13 mouse cellular contexts compared by ENCODE assay signal in genomic region chr7:44453256-44453655, GRCm38 (mm10). TPM values are rescaled to one million over a fixed set of nuclear protein-coding genes. Genes with fewer than 3 reads are reported as not detected.
DNase-seq lines count a peak whose midpoint lies in the region; ATAC-seq and TF ChIP-seq lines count a peak whose summit lies in the region.
"Had no signal": no experiment of that assay in that cellular context is flagged by ENCODE, and none has a peak within 500 bp of the region (broad histone marks: within the 10 kb centered on the region; RNA-seq: fewer than 3 reads in every experiment).

No protein-coding gene starts in this region.

- H3K79me2 ChIP-seq in CH12.LX (replicated peaks; ENCODE audit: control insufficient read depth, extremely low read depth, insufficient read depth, poor library complexity, severe bottlenecking): no peaks in the 10 kb centered on the region

- no peak for TF ChIP-seq POLR2A in CH12.LX (IDR thresholded peaks at IDR 0.05; ENCODE audit: low read depth, low read length)

- no peaks in the 10 kb centered on the region for H3K4me1 ChIP-seq in kidney, postnatal 0 days (replicated peaks; ENCODE audit: insufficient read depth, low read length)
- no peaks in the 10 kb centered on the region for H3K4me1 ChIP-seq in kidney, embryonic 16.5 days (ENCODE audit: insufficient read depth, low read length)
- H3K4me1 ChIP-seq in CH12.LX (ENCODE audit: control insufficient read depth in 1 of 2, insufficient read depth in 2 of 2): peaks cover 12% of the 10 kb centered on the region in 2 experiments

- no peak overlapping the region for H3K4me2 ChIP-seq in kidney, postnatal 0 days (ENCODE audit: low read length)
- H3K4me2 ChIP-seq in kidney, embryonic 16.5 days (replicated peaks; ENCODE audit: low read depth, low read length): no peak overlapping the region
- no peak overlapping the region for H3K4me2 ChIP-seq in CH12.LX (ENCODE audit: insufficient read depth, low read depth, poor library complexity, severe bottlenecking)
- H3K4me2 ChIP-seq: liver, embryonic 12.5 days had no signal

- H3K4me3 ChIP-seq in kidney, postnatal 0 days (replicated peaks; ENCODE audit: low read depth, low read length): no peak overlapping the region
- H3K4me3 ChIP-seq in kidney, embryonic 16.5 days (ENCODE audit: low read length): no peak overlapping the region
- no peak overlapping the region for H3K4me3 ChIP-seq in CH12.LX (replicated peaks in 1 of 3; ENCODE audit: low read depth in 2 of 3, low read length in 2 of 3, poor library complexity in 1 of 3)
- H3K4me3 ChIP-seq: liver, embryonic 12.5 days had no signal

- dilution Hi-C loops in CH12.LX (cut with MboI; ENCODE audit: extremely low pct_ligation_motif_present, extremely low pct_unique_long_range_greater_than_20kb, low sequenced_read_pairs): no loop called here

- H3K36me3 ChIP-seq in kidney, postnatal 0 days (ENCODE audit: insufficient read depth, low read length): no peaks in the 10 kb centered on the region
- H3K36me3 ChIP-seq in kidney, embryonic 16.5 days (ENCODE audit: insufficient read depth, low read length): no peaks in the 10 kb centered on the region
- no peaks in the 10 kb centered on the region for H3K36me3 ChIP-seq in CH12.LX (replicated peaks in 1 of 2; ENCODE audit: control insufficient read depth in 1 of 2, insufficient read depth in 1 of 2, low read length in 1 of 2)
- H3K36me3 ChIP-seq: liver, embryonic 12.5 days had no signal

- peak; percentile 2 for DNase-seq in gastrocnemius, postnatal 14 days
- DNase-seq in gastrocnemius, postnatal 25 days: no peak
- peak; percentile 32 for DNase-seq in kidney, postnatal 0 days (ENCODE audit: low spot score)
- peak; percentile 16 for DNase-seq in CH12.LX (ENCODE audit: extremely low read depth)
- no peak for DNase-seq in embryo, embryonic 9.5 days (ENCODE audit: extremely low spot score)
- DNase-seq: kidney, postnatal 36 days; right cerebral cortex, adult 18-20 months had no signal

- H3K27me3 ChIP-seq in kidney, postnatal 0 days (ENCODE audit: insufficient read depth, low read length): no peaks in the 10 kb centered on the region
- no peaks in the 10 kb centered on the region for H3K27me3 ChIP-seq in kidney, embryonic 16.5 days (ENCODE audit: insufficient read depth, low read length)
- H3K27me3 ChIP-seq in CH12.LX (replicated peaks): peaks cover 48% of the 10 kb centered on the region

- ATAC-seq in kidney, postnatal 0 days (replicated peaks; ENCODE audit: low FRiP score, low read depth): no peak
- no peak for ATAC-seq in kidney, embryonic 16.5 days (ENCODE audit: low FRiP score, low TSS enrichment)
- peak; percentile 33; the same call in 1 of the 2 replicates for ATAC-seq in megakaryocyte, adult 5-6 weeks (ENCODE audit: poor library complexity, severe bottlenecking)
- ATAC-seq in cerebellum, adult (ENCODE audit: insufficient number of reproducible peaks, low FRiP score, low TSS enrichment): no peak
- ATAC-seq: CD4-positive, CD25-positive, alpha-beta regulatory T cell, adult 4 months; liver, embryonic 12.5 days had no signal

- no peak for TF ChIP-seq EP300 in CH12.LX (IDR thresholded peaks at IDR 0.05; ENCODE audit: low read length)

- in situ Hi-C loops in CH12.LX (cut with MboI; ENCODE audit: low pct_ligation_motif_present, low pct_unique_long_range_greater_than_20kb, low sequenced_read_pairs): no loop called here

- no peaks in the 10 kb centered on the region for H3K9me3 ChIP-seq in kidney, postnatal 0 days (replicated peaks; ENCODE audit: low read length)
- H3K9me3 ChIP-seq in kidney, embryonic 16.5 days (ENCODE audit: low read length): peaks cover under 1% of the 10 kb centered on the region; the same call in 1 of the 2 replicates
- H3K9me3 ChIP-seq in CH12.LX (replicated peaks; ENCODE audit: low read length): peaks cover 2% of the 10 kb centered on the region
- H3K9me3 ChIP-seq: liver, embryonic 12.5 days had no signal

- intact Hi-C loops in gastrocnemius, postnatal 14 days (cut with DNase I; ENCODE audit: low total_unique reads): no loop called here

- no peak for TF ChIP-seq CTCF in kidney, postnatal 0 days (IDR thresholded peaks at IDR 0.05; ENCODE audit: low read depth)
- TF ChIP-seq CTCF in CH12.LX (conservative IDR thresholded peaks at IDR 0.05 in 1 of 2, IDR thresholded peaks at IDR 0.05 in 1 of 2; ENCODE audit: low read depth in 2 of 2, low read length in 2 of 2): no peak

- 3% methylated on average over 3 of the region's 3 CpGs for WGBS in kidney, postnatal 0 days
- WGBS in kidney, embryonic 16.5 days: 8% methylated on average over 3 of the region's 3 CpGs

- TF ChIP-seq RAD21 in CH12.LX (IDR thresholded peaks at IDR 0.05; ENCODE audit: low read depth, low read length): no peak

- H3K27ac ChIP-seq in kidney, postnatal 0 days: no peak overlapping the region
- H3K27ac ChIP-seq in kidney, embryonic 16.5 days (ENCODE audit: low read length): no peak overlapping the region
- no peak overlapping the region for H3K27ac ChIP-seq in CH12.LX (ENCODE audit: insufficient read depth, low read depth)
- H3K27ac ChIP-seq: liver, embryonic 12.5 days had no signal

- no peak overlapping the region for H3K9ac ChIP-seq in kidney, postnatal 0 days (ENCODE audit: low read depth, low read length)
- no peak overlapping the region for H3K9ac ChIP-seq in kidney, embryonic 16.5 days (replicated peaks; ENCODE audit: low read length)
- H3K9ac ChIP-seq in CH12.LX (ENCODE audit: insufficient read depth, low read depth): no peak overlapping the region
- H3K9ac ChIP-seq: liver, embryonic 12.5 days had no signal

TF ChIP-seq in CH12.LX, 34 proteins besides CTCF, POLR2A, EP300 and RAD21:
- TF ChIP-seq ELF1 (IDR thresholded peaks at IDR 0.05; ENCODE audit: low read depth, low read length) (peak; percentile 25; the same call in 1 of the 2 replicates), KAT2A (IDR thresholded peaks at IDR 0.05; ENCODE audit: insufficient replicate concordance, low read length) (no peak)

RNA-seq across cellular contexts. Expression of gene Aspdh, which starts 11.9 kb away (rescaled TPM):
- total RNA-seq in gastrocnemius, postnatal 14 days (2021): not detected
- total RNA-seq in gastrocnemius, postnatal 25 days (2021): not detected
- 5.4 and 5.8 TPM in 2 replicates for polyA plus RNA-seq in kidney, postnatal 0 days (2015; fragmentation: Nextera tagmentation; extraction: Ambion mirVana)
- 6.9 and 7.7 TPM in 2 replicates for polyA plus RNA-seq in kidney, embryonic 16.5 days (2015; fragmentation: Nextera tagmentation; extraction: Ambion mirVana)
- not detected in 2 replicates for total RNA-seq in CH12.LX (2012; rRNA removed)
- not detected in 2 replicates for total RNA-seq in CH12.LX (2014; rRNA removed)
- polyA plus RNA-seq in CH12.LX (2012; ENCODE audit: insufficient read length, low read depth): not detected in 2 replicates
- not detected in 2 replicates for total RNA-seq in megakaryocyte, adult 5-6 weeks (2015)
- total RNA-seq in megakaryocyte, adult 5-6 weeks (2017): not detected in 2 replicates
- total RNA-seq: gastrocnemius, postnatal 4 days had no signal

RNA-seq across cellular contexts. Expression of gene Josd2, which starts 14.5 kb away (rescaled TPM):
- 10 to 100 TPM; 60.2 to 73.5 TPM for total RNA-seq in gastrocnemius, postnatal 14 days (2021)
- total RNA-seq in gastrocnemius, postnatal 25 days (2021): 10 to 100 TPM; 62.8 to 69.1 TPM
- 51.1 and 52.4 TPM in 2 replicates for polyA plus RNA-seq in kidney, postnatal 0 days (2015; fragmentation: Nextera tagmentation; extraction: Ambion mirVana)
- 88.1 and 89.5 TPM in 2 replicates for polyA plus RNA-seq in kidney, embryonic 16.5 days (2015; fragmentation: Nextera tagmentation; extraction: Ambion mirVana)
- total RNA-seq in CH12.LX (2012; rRNA removed): 53.0 and 57.7 TPM in 2 replicates
- total RNA-seq in CH12.LX (2014; rRNA removed): 23.4 and 33.9 TPM in 2 replicates
- 45.9 and 54.8 TPM in 2 replicates for polyA plus RNA-seq in CH12.LX (2012; ENCODE audit: insufficient read length, low read depth)
- total RNA-seq in megakaryocyte, adult 5-6 weeks (2015): 18.2 and 20.3 TPM in 2 replicates
- 12.5 and 14.0 TPM in 2 replicates for total RNA-seq in megakaryocyte, adult 5-6 weeks (2017)

RNA-seq across cellular contexts. Expression of gene Lrrc4b, which starts 24.4 kb away (rescaled TPM):
- 1 to 10 TPM in 1 of 2 experiments, under 1 TPM in 1; 0.51 to 1.3 TPM for total RNA-seq in gastrocnemius, postnatal 14 days (2021)
- under 1 TPM; 0.24 to 0.43 TPM for total RNA-seq in gastrocnemius, postnatal 25 days (2021)
- polyA plus RNA-seq in kidney, postnatal 0 days (2015; fragmentation: Nextera tagmentation; extraction: Ambion mirVana): 0.26 and 0.42 TPM in 2 replicates
- 0.25 and 0.32 TPM in 2 replicates for polyA plus RNA-seq in kidney, embryonic 16.5 days (2015; fragmentation: Nextera tagmentation; extraction: Ambion mirVana)
- total RNA-seq in CH12.LX (2012; rRNA removed) (0.04 TPM in 1 of 2 replicates, not detected in the other), CH12.LX (2014; rRNA removed) (not detected in 2 replicates)
- not detected in 2 replicates for polyA plus RNA-seq in CH12.LX (2012; ENCODE audit: insufficient read length, low read depth)
- total RNA-seq in megakaryocyte, adult 5-6 weeks (2015): not detected in 2 replicates
- total RNA-seq in megakaryocyte, adult 5-6 weeks (2017): not detected in 2 replicates
- polyA plus RNA-seq: CD4-positive, CD25-positive, alpha-beta regulatory T cell, adult 4 months; liver, embryonic 12.5 days had no signal

RNA-seq across cellular contexts. Expression of gene Emc10, which starts 43.1 kb away (rescaled TPM):
- 10 to 100 TPM; 44.1 to 48.8 TPM for total RNA-seq in gastrocnemius, postnatal 14 days (2021)
- 10 to 100 TPM; 41.4 to 53.2 TPM for total RNA-seq in gastrocnemius, postnatal 25 days (2021)
- polyA plus RNA-seq in kidney, postnatal 0 days (2015; fragmentation: Nextera tagmentation; extraction: Ambion mirVana): 113 and 136 TPM in 2 replicates
- 117 and 127 TPM in 2 replicates for polyA plus RNA-seq in kidney, embryonic 16.5 days (2015; fragmentation: Nextera tagmentation; extraction: Ambion mirVana)
- total RNA-seq in CH12.LX (2012; rRNA removed) (25.9 and 32.4 TPM in 2 replicates), CH12.LX (2014; rRNA removed) (14.1 and 14.4 TPM in 2 replicates)
- polyA plus RNA-seq in CH12.LX (2012; ENCODE audit: insufficient read length, low read depth): 42.7 and 49.1 TPM in 2 replicates
- 42.4 and 47.4 TPM in 2 replicates for total RNA-seq in megakaryocyte, adult 5-6 weeks (2015)
- total RNA-seq in megakaryocyte, adult 5-6 weeks (2017): 23.1 and 27.4 TPM in 2 replicates

RNA-seq across cellular contexts. Expression of gene Fam71e1, which starts 43.1 kb away (rescaled TPM):
- total RNA-seq in gastrocnemius, postnatal 14 days (2021): 1 to 10 TPM; 3.8 to 4.7 TPM
- total RNA-seq in gastrocnemius, postnatal 25 days (2021): 1 to 10 TPM; 2.5 to 2.9 TPM
- 17.1 and 19.2 TPM in 2 replicates for polyA plus RNA-seq in kidney, postnatal 0 days (2015; fragmentation: Nextera tagmentation; extraction: Ambion mirVana)
- polyA plus RNA-seq in kidney, embryonic 16.5 days (2015; fragmentation: Nextera tagmentation; extraction: Ambion mirVana): 15.4 and 17.8 TPM in 2 replicates
- 1.2 and 1.3 TPM in 2 replicates for total RNA-seq in CH12.LX (2012; rRNA removed)
- total RNA-seq in CH12.LX (2014; rRNA removed): not detected in 2 replicates
- polyA plus RNA-seq in CH12.LX (2012; ENCODE audit: insufficient read length, low read depth): 0.33 and 0.39 TPM in 2 replicates
- total RNA-seq in megakaryocyte, adult 5-6 weeks (2015): 1.7 and 2.0 TPM in 2 replicates
- 0.12 TPM in 1 of 2 replicates, not detected in the other for total RNA-seq in megakaryocyte, adult 5-6 weeks (2017)

Comparison
In these comparisons a context has a peak if more than half of its experiments do, and no peak if none do; other contexts are left out.
1. DNase-seq: peak in gastrocnemius, postnatal 14 days (single experiment), kidney, postnatal 0 days (single experiment) and CH12.LX (single experiment); none in gastrocnemius, postnatal 25 days (single experiment) and embryo, embryonic 9.5 days (single experiment).